Mouse (Mus musculus): Measurements from ENCODE around the gene Irs2.
A peak's percentile ranks its signal among the peaks of the same experiment; 100 is the strongest.

Irs2 gene

GRCm38 (mm10) chr8:11008379-11008775 lies at the start of gene Irs2:
Gene Irs2, minus strand, starts transcription at chr8:11008458.
- no peak for DNase-seq (ENCODE audit: low spot score)

DNA sequence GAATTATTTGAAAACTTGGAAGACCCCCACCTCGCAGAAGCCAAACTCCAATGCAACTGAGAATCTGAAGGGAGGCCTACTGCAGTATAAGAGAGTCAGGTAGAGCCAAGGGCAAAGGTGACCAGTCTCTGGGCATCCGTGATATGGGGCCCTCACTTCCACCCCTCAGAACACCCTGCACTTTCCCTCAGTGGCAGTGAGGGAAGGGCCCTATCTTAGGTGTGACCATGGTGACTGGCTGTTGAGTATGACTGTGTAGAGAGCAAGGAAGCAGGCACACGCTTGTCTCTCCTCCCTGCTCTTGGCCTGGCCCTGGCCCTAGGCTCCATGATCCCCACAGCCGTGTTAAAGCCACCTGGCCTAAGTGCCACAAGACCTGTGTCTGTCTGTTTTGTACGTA lies 48.4 kb upstream of the Irs2 start:
- no peak for DNase-seq (ENCODE audit: low spot score)

- no peak for DNase-seq (ENCODE audit: low spot score)
Measured at GRCm38 (mm10) chr8:11056175-11056563, 47.9 kb upstream of the Irs2 start.

DNA sequence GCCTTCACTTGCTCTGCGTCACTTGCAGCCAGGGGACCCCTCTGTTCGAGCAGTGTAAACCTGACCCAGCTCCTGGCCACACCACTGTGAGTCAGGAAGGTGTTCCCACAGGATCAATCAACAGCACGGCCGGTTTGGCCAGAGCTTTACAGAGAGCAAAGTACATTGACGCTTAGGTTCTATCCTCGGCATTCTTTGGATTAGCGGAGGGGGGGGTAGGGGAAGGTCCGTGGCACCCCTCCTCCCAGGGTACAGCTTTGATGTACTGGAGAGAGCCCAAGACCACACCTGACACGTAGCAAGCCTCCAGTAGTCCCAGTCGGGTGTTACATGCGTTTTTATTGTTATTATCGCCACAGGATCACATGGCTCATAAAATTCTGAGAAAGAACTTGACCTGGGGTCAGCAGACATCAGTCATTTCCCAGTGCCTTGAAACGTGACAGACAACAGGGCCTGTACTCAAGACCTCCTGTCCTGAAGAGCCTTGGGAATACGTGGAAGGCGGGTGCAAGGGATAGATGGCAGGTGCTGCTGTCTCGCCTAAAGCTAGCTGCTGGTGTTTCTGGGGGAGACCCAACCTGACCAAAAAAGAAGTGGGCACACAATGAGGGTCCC lies 47.4 kb upstream of the Irs2 start:
- DNase-seq (ENCODE audit: low spot score): no peak

DNA sequence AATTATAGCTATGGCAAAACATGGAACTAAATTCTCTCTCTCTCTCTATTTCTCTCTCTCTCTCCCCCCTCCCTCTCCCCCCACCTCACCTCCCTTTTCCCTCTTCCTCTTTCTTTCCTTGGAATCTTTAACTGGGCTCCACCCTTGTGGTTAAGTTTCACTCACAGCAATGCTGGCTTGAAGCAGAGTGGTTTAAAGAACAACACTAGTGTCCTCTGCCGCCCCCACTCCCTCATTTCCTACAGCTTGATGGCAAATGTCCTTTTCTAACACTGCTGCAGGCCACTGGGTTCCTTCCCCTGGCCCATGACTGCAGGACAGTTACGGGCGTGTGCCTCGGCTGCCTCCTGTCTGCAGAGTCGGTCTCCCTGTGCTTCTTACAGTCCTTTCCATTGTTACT lies 41.6 kb upstream of the Irs2 start:
- DNase-seq (ENCODE audit: low spot score): no peak

DNA sequence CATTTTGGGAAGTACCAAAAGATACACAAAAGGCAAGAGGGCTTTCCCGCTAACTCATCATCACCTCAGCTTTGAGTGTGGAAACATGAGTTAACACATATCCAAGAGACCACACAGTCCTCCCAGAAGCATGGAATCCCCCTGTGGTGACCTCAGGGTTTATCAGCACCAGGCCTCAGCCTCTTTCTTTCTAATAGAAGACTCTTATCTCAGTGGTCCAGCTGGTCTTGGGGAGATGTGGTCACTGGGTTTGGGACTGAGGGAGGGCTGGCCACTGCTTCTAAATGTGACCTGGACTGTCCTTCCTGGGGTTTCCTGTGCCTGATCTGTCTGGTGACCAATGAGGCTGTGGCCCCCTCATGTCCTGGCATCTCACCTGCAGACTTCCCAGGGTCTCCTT lies 39.6 kb upstream of the Irs2 start:
- no peak for DNase-seq (ENCODE audit: low spot score)

DNA sequence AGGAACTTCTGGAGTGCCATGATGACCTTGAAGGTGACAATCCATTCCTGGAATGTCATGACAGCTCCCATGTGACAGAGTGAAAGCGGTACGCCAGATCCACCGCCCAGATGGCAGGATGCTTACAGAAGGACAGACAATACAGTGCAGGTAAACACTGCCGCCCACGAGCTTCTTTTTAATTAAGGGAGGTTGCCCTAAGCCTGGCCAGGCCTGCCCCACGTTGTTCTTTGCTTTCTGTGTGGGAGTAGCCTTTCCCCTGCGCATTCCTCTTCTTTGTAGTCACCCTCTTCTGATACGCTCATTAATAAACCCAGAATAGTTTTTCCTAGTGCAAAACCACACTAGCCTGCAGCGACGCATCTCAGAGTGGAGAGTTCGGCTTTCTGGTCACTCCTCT lies 36.4 kb upstream of the Irs2 start:
- no peak for DNase-seq (ENCODE audit: low spot score)

GRCm38 (mm10) chr8:11043591-11043990 lies 35.3 kb upstream of the Irs2 start:
- no peak for DNase-seq (ENCODE audit: low spot score)

- no peak for DNase-seq (ENCODE audit: low spot score)
Measured at GRCm38 (mm10) chr8:11042872-11043587, 34.8 kb upstream of the Irs2 start.

DNA sequence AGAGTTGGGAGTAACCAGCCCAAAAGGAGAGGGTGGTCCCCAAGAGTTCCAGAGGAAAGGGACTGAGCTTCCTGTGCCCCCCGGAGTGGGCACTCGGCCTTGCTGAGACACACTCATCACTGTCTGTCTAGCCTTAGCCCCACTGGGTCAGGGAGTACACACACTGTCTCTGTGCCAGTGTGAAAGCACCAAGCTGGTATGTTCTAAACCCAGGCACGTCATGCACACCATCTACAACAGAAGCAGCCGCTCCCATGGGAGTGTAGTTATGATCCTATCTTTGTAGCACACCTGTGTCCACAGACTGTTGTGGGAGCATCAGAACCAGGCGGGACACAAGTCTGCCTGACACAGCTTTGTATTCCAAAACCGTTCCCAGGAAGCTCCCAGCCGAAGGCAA lies 31.8 kb upstream of the Irs2 start:
- DNase-seq (ENCODE audit: low spot score): no peak

DNA sequence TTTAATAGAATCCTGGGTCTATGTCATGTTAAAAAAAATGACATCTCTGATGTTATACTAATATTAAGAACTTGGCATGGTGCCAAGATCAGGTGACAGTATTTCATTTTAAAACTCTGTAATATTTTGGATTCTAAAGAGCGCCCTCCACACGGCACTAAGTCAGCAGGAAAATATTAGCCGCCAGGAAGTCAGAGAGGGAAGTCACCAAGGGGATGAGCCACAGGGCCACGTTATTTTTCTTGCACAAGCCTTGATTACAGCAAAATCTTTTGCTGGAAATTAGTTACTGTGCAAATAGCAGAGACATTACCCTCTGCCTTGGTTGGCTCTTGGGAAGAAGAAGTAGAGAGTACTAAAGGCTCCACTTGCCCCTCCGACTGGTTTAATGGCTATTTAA lies 30.5 kb upstream of the Irs2 start:
- DNase-seq (ENCODE audit: low spot score): no peak

GRCm38 (mm10) chr8:11038367-11038766 lies 30.1 kb upstream of the Irs2 start:
- DNase-seq (ENCODE audit: low spot score): no peak

- no peak for DNase-seq (ENCODE audit: low spot score)
Measured at GRCm38 (mm10) chr8:11036790-11037189, 28.5 kb upstream of the Irs2 start.

DNA sequence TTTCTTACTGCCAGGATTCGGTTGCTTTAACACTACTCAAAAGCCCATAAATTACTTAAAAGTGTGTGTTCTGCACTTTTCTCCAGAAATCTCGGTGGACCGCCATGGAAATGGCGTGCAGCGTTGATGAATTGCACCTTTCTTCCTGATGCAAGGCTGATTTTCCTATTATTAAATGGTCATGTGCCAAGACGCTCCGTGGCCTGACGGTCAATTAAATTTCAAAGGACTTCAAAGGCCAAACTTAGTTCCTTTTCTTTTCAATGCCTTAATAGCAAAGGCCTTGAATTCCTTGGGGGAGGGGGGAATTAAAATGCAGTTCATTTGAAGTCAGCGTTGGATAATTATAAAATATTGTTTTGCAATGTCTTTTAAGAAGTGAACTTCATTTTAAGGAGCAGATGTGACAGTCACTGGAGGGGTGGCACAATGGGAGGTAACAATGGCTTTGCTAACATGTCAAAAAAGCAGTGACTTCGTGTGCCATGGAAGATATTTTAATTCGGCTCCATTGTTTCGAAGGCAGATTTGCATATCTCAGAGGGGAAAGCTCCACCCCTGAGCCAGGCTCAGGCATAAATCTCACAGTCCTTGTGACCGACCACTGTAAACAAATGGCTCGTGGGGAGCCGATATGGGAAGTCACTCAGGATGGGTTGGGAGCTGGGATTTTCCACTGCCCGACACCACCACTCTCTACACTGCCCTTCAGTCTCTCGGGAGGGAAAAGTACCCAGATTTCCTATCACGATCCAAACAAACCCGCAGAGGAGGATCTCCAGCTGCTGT lies 27.6 kb upstream of the Irs2 start:
- DNase-seq (ENCODE audit: low spot score): no peak

DNA sequence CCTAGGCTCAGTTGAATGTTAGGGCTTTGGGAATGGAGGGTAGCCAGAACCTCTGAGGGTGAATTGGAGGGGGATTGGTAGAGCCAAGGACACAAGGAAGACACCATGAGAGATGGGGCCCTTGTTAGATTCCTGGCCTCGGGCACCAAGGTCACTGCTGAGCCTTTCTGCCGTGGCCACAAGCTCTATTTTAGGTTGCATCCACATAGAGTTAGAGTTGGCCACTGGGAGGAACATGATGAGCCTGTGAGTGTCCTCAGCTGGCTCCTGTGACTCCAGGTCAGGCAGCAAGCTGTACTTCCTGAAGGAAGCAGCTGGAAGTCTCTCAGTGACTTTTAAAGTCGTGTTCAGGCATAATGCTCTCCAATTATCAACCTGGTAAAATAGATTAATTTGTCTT lies 16.6 kb upstream of the Irs2 start:
- DNase-seq (ENCODE audit: low spot score): no peak

GRCm38 (mm10) chr8:11020949-11021572 lies 12.8 kb upstream of the Irs2 start:
- no peak for DNase-seq (ENCODE audit: low spot score)

DNA sequence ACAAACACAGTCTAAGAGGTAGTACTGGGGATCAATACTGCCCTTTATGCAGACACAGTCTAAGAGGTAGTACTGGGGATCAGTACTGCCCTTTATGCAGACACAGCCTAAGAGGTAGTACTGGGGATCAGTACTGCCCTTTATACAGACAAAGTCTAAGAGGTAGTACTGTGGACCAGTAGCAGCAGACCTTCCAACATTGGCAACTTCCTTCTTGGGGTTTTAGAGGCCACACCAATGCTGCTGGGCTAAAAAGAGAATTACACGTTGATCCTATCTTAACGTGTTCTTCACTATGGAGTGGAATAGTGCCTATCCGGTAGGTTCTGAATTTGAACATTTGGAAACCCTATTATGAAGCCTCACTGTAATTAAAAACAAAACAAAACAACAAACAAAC lies 7.4 kb upstream of the Irs2 start:
- no peak for DNase-seq (ENCODE audit: low spot score)

DNA sequence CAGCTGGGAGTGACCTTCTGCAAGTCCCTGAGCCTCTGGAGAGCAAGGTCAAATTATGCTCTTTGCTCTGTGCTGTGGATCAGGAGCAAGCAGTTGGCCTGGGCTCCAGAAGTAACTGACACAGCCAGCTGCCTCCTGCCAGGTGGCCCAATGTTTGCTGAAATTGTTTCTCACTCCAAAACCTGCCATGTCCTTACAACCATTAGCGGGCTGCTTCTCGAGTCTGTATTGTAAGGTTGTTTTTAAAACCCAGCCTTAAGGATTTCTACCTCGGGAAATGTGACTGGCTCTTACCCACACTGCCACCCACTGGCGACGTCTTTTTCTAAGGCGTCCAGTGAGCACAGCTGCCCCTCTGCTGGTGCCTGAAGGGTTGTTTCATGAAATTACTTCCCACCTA lies 5.0 kb upstream of the Irs2 start:
- peak; percentile 41 for DNase-seq (ENCODE audit: low spot score)

- no peak for DNase-seq (ENCODE audit: low spot score)
Measured at GRCm38 (mm10) chr8:11011787-11012485, 3.7 kb upstream of the Irs2 start.

DNA sequence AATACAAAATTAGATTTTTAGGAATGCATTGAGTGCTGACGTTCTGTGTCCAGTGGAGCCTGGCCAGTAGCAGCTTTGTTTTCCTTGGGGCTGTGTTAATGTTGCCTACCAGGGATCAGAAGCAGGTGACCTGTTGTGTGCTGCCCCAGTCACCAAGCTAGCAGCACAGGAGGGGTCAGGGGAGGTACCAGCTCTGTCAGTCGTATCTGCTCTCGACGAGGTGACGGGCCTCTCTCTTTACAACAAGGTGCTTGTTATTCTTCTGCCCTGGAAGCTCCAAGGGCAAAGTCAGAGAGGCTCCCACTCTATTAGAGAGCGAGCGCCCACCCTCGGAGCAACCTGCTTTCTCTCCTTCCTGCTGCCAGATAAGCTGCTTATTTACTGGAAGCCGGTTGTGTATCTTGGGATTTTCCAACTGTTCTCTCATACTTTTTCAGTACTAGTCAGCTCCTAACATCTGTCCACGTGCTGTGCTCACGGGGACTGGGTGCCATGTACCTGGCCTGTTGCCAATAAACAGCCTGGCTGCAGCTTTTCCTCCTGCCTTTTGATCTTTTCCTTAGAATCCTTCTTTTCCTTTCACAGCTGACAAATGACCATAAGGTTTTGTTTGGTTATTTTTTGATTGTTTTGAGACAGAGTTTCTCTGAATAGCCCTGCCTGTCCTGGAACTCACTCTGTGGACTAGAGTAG lies 2.8 kb upstream of the Irs2 start:
- DNase-seq (ENCODE audit: low spot score): no peak

GRCm38 (mm10) chr8:11010398-11010797 lies 2.1 kb upstream of the Irs2 start:
- DNase-seq (ENCODE audit: low spot score): no peak

Data from T-cell, adult 2 months (primary cell).